Mouse (Mus musculus) stomach, postnatal 0 days (tissue): ENCODE data around the gene Zdhhc19. TPM values are rescaled to one million over a fixed set of nuclear protein-coding genes. Genes with fewer than 3 reads are reported as not detected.

Experiments
- ATAC-seq: fragments of 200-750 bp; cut with Nextera tagmentation; 2 replicates; pipeline ENCODE4 v1.8.0; 2017; ENCODE audit not compliant: low FRiP score, low TSS enrichment
- DNase-seq: peaks from one replicate; pipeline ENCODE4 v3.0.0-alpha.2; 2016; ENCODE audit warnings: low spot score
- H3K27ac ChIP-seq: fragments of 300-500 bp; sonication (generic); replicated peaks from 2 replicates; pipeline ENCODE4 v1.5.1; 2014; ENCODE audit warnings: mild to moderate bottlenecking, control low read depth
- H3K27me3 ChIP-seq: fragments of 300-500 bp; sonication (generic); 2 replicates; pipeline ENCODE4 v1.6.1; 2014; ENCODE audit warnings: low read length; ENCODE audit not compliant: control insufficient read depth, insufficient read depth
- H3K36me3 ChIP-seq: fragments of 300-500 bp; sonication (generic); 2 replicates; pipeline ENCODE4 v1.6.1; 2014; ENCODE audit warnings: low read length, mixed read lengths; ENCODE audit not compliant: control insufficient read depth, insufficient read depth
- H3K4me1 ChIP-seq: fragments of 300-500 bp; sonication (generic); replicated peaks from 2 replicates; pipeline ENCODE4 v1.6.1; 2014; ENCODE audit warnings: antibody characterized with exemption; ENCODE audit not compliant: control insufficient read depth, insufficient read depth
- H3K4me2 ChIP-seq: fragments of 300-500 bp; sonication (generic); replicated peaks from 2 replicates; pipeline ENCODE4 v1.6.1; 2014; ENCODE audit warnings: low read depth, mild to moderate bottlenecking, control low read depth, moderate library complexity
- H3K4me3 ChIP-seq: fragments of 300-500 bp; sonication (generic); 2 replicates; pipeline ENCODE4 v1.5.1; 2014; ENCODE audit warnings: low read depth, low read length, control low read depth
- H3K9ac ChIP-seq: fragments of 300-500 bp; sonication (generic); 2 replicates; pipeline ENCODE4 v1.6.1; 2014; ENCODE audit warnings: mild to moderate bottlenecking, low read length, control low read depth, mixed read lengths
- H3K9me3 ChIP-seq: fragments of 300-500 bp; sonication (generic); 2 replicates; pipeline ENCODE4 v1.6.1; 2016; ENCODE audit warnings: low read length; ENCODE audit not compliant: control insufficient read depth
- CTCF ChIP-seq: IDR thresholded peaks from 2 replicates; pipeline ENCODE4 v1.5.1; 2016; ENCODE audit warnings: antibody characterized with exemption, low read depth, mild to moderate bottlenecking, moderate library complexity
- EP300 ChIP-seq: optimal IDR thresholded peaks from 2 replicates; pipeline ENCODE3; 2016; ENCODE audit warnings: antibody characterized with exemption
- WGBS: fragments of 180-500 bp; shearing (Covaris S2); extraction: QIAGEN DNeasy Blood & Tissue Kit; methylation state at CpG from one replicate; pipeline ENCODE4 v1.1.7; 2014; 5-methylcytosine and 5-hydroxymethylcytosine counted together
- polyA plus RNA-seq: library from polyadenylated mRNA; unstranded; fragments of >200 nt; fragmentation: Nextera tagmentation; extraction: Ambion mirVana; gene quantifications from 2 replicates; pipeline ENCODE4 v1.2.1, GENCODE M21; 2015

Gene Zdhhc19
- polyA plus RNA-seq, 1 experiment from 2014 or later = not detected

DNA sequence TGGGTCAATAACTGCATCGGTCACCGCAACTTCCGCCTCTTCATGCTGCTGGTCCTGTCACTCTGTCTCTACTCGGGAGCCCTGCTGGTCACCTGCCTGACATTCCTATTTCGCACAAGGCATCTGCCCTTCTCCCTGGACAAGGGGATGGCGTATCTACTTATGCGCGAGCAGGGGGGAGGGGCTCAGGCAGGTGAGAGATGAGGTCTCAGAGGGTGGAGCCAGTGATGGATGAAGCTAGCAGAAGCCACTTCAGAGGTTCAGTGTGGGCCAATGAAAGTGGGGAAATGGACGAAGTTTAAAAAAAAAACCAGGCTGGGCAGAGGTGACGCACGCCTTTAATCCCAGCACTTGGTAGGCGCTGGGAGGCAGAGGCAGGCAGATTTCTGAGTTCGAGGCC, 2.9 kb downstream of the Zdhhc19 start:
- ATAC-seq (no peak), DNase-seq (no peak)
- WGBS = 61% methylated on average over 13 of the region's 13 CpGs
- Histone ChIP-seq H3K4me3 (no peak overlapping the region), H3K4me2 (no peak overlapping the region), H3K36me3 (no peaks in the 10 kb centered on the region), H3K9ac (no peak overlapping the region), H3K9me3 (no peaks in the 10 kb centered on the region), H3K27me3 (no peaks in the 10 kb centered on the region), H3K4me1 (no peaks in the 10 kb centered on the region), H3K27ac (no peak overlapping the region)
- TF ChIP-seq CTCF = no peak
- TF ChIP-seq EP300 = no peak

DNA sequence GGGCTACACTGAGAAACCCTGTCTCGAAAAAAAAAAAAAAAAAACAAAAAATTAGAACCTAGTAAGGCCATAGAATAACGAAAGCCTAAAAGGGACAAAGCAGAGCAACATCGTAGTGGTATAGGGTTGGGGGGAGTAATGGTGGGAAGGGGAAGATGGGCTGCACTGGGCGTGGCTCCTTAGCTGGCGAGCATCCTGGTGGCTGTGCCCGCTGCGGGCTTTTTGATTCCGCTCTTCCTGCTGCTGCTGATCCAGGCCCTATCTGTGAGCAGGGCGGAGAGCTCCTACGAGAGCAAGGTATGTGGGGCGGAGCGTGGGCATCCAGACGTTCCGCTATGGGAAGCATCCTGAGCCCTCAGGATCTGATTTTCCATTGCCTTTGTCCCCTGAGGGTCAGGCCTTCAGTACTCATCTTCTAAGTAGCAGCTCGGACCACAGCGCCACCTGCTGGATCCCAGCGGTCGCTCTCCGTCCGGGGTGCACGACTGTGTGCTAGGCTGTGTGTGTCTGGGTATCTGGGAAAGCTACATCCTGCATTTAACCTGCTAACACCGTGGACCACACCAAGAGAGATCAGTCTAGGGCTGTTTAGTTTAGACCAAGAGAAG, 3.5 kb downstream of the Zdhhc19 start:
- no peak overlapping the region for H3K9ac ChIP-seq
- TF ChIP-seq CTCF (peak; percentile 98), EP300 (no peak)
- H3K4me2 ChIP-seq = peak overlapping the region; percentile 52
- H3K4me1 ChIP-seq = no peaks in the 10 kb centered on the region
- H3K27ac ChIP-seq = no peak overlapping the region
- 13% methylated on average over 22 of the region's 22 CpGs for WGBS
- peak overlapping the region; percentile 28 for H3K4me3 ChIP-seq
- ATAC-seq = peak; percentile 87
- no peaks in the 10 kb centered on the region for H3K36me3 ChIP-seq
- no peaks in the 10 kb centered on the region for H3K27me3 ChIP-seq
- H3K9me3 ChIP-seq = no peaks in the 10 kb centered on the region
- DNase-seq = peak; percentile 88

DNA sequence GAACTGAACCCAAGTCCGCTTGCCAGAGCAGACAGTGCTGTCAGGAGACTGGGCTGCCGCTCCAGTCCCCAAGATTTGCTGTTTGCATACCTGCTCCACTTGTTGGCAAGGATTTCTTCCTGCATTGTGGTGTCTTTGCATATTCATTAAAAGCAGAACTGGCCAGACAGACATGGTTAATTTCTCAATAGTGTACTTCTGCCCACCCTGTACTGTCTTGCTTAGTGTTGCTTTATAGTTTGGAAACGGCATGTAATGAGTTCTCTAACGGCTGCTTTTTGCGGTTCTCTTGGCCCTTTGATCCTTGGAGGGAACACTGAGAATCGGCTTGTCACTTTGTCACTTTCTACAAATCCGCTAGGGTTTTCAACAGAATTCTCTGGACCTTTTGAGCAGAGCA, 5.4 kb downstream of the Zdhhc19 start:
- Histone ChIP-seq H3K27ac (no peak overlapping the region), H3K9ac (no peak overlapping the region), H3K36me3 (no peaks in the 10 kb centered on the region), H3K9me3 (no peaks in the 10 kb centered on the region), H3K27me3 (no peaks in the 10 kb centered on the region), H3K4me3 (no peak overlapping the region), H3K4me1 (no peaks in the 10 kb centered on the region), H3K4me2 (no peak overlapping the region)
- WGBS = 64% methylated on average over 7 of the region's 7 CpGs
- ATAC-seq (no peak), DNase-seq (no peak)
- no peak for TF ChIP-seq EP300
- no peak for TF ChIP-seq CTCF

DNA sequence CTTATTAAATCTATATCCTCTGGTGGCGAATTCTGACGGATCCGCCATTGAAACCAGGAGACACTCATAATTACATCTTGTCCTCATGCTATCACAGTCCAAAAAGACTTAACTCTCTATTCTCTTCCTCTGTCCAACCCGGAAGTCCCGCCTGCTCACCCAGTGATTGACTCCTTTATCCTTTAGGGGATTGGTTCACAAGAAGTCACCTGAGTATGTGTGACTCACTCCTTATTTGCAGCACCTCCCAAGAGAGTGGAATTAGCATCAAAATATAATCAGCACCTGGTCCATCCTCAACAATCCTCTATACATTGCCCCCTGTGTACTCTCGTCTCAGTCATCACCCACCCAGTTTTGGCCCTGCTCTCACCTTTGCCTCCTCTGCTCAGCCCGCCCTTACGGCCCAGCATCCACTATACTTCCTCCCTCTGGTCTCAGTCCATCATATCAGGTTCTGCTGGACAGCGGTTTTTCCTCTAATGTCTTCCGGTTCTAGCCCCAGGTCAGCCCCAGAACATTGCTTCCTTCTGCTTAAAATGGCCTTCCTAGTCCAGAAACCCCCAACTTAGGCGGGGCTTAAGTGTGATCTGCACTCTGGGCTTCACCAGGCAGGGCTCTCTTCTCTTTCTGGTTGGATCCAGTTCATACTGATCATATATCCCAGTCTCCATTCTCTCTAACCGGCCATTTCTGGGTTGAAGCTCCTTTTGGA, 6.7 kb downstream of the Zdhhc19 start:
- no peak for DNase-seq

DNA sequence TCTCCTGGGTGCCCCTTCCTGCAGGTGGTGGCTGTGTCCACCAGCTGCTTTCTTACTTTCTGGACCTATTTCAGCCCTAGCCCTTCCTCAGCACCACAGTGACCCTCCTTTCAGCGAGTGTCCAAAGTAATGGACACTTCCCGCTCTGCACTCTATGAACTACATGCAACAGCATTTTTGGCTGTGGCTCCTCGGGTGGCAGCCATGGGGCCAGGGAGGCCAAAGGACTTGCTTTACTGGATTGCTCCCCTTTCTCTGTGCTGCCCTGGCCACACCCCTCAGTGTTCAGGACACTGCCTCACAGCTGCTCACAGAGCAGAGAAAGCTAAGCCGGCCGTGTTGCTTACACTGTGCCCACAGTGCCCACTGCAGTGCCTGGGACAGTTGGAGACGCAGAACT, 7.6 kb downstream of the Zdhhc19 start:
- 55% methylated on average over 6 of the region's 6 CpGs for WGBS
- no peak for DNase-seq
- Histone ChIP-seq H3K27ac (no peak overlapping the region), H3K9ac (no peak overlapping the region), H3K27me3 (no peaks in the 10 kb centered on the region), H3K36me3 (no peaks in the 10 kb centered on the region), H3K4me1 (no peaks in the 10 kb centered on the region), H3K4me3 (no peak overlapping the region), H3K4me2 (no peak overlapping the region), H3K9me3 (no peaks in the 10 kb centered on the region)
- ATAC-seq = peak; percentile 18; the same call in 1 of the 2 replicates
- TF ChIP-seq EP300 = no peak
- no peak for TF ChIP-seq CTCF

More for the DNA sequence above, 6.7 kb downstream of the Zdhhc19 start:
- no peak for ATAC-seq
- WGBS = 79% methylated on average over 12 of the region's 12 CpGs
- Histone ChIP-seq H3K4me2 (no peak overlapping the region), H3K9me3 (no peaks in the 10 kb centered on the region), H3K36me3 (no peaks in the 10 kb centered on the region), H3K27me3 (no peaks in the 10 kb centered on the region), H3K4me1 (no peaks in the 10 kb centered on the region), H3K4me3 (no peak overlapping the region), H3K27ac (no peak overlapping the region), H3K9ac (no peak overlapping the region)
- TF ChIP-seq CTCF = no peak
- no peak for TF ChIP-seq EP300

DNA sequence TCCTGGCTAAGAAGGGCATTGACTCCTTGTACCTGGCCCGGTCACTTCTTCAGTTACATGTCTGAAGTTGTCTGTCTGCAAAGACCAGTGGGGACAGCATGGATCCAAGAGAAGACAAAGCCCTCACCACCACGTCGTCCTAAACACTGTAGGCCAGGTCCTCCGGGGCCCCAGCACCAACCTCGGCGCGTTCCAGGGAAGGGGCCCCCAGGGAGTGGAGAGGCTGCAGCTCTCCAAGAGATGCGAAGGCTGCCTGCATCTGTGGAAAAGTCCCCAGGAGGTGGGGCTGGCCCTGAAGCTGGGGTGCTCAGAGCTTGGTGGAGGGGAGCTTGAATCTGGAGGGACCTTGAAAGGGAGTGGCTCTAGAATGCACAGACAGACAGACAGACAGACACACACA, 10.2 kb downstream of the Zdhhc19 start:
- TF ChIP-seq EP300 (no peak), CTCF (no peak)
- Histone ChIP-seq H3K27ac (no peak overlapping the region), H3K9me3 (no peaks in the 10 kb centered on the region), H3K27me3 (no peaks in the 10 kb centered on the region), H3K4me3 (no peak overlapping the region), H3K9ac (no peak overlapping the region), H3K4me2 (no peak overlapping the region), H3K4me1 (no peaks in the 10 kb centered on the region), H3K36me3 (no peaks in the 10 kb centered on the region)
- 78% methylated on average over 8 of the region's 8 CpGs for WGBS
- DNase-seq = no peak
- no peak for ATAC-seq
